ENCODE assay signal across 9 mouse cellular contexts in the genomic region with DNA sequence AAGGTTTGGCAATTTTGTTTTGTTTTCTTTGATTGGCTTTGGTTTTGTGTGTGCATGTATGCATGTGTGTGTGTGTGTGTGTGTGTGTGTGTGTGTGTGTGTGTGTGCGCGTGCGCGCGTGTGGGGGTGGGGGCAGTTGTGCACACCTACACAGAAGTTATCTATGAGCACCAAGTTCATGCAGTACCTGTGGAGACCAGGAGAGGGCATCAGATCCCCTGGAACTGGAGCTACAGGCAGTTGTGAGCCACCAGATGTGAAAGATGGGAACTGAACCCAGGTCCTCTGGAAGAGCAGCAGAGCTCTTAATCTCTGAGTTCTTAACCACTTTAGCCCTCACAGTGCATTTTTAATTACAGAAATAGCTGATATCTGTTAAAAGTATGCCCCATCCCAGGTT. TPM values are rescaled to one million over a fixed set of nuclear protein-coding genes. Genes with fewer than 3 reads are reported as not detected.
A peak's percentile ranks its signal among the peaks of the same experiment; 100 is the strongest.
DNase-seq lines count a peak whose midpoint lies in the region; ATAC-seq and TF ChIP-seq lines count a peak whose summit lies in the region.
"Had no signal": no experiment of that assay in that cellular context is flagged by ENCODE, and none has a peak within 500 bp of the region (broad histone marks: within the 10 kb centered on the region; RNA-seq: fewer than 3 reads in every experiment).

No protein-coding gene starts in this region.

- no peak overlapping the region for H3K4me3 ChIP-seq in liver, postnatal 0 days (ENCODE audit: low read depth, low read length)
- no peak overlapping the region for H3K4me3 ChIP-seq in heart, embryonic 12.5 days
- H3K4me3 ChIP-seq: myocyte had no signal

- WGBS in liver, postnatal 0 days (ENCODE audit: insufficient replicate concordance), result 94% methylated on average over 5 of the region's 5 CpGs
- 95% methylated on average over 5 of the region's 5 CpGs for WGBS in heart, embryonic 12.5 days

- H3K36me3 ChIP-seq in liver, postnatal 0 days (replicated peaks; ENCODE audit: insufficient read depth, low read length), result no peaks in the 10 kb centered on the region
- no peaks in the 10 kb centered on the region for H3K36me3 ChIP-seq in heart, embryonic 12.5 days

- H3K4me2 ChIP-seq in liver, postnatal 0 days (ENCODE audit: low read depth, low read length), result no peak overlapping the region
- H3K4me2 ChIP-seq in heart, embryonic 12.5 days, result no peak overlapping the region

- peak; percentile 43 for DNase-seq in embryo, embryonic 10 days (ENCODE audit: low spot score)
- no peak for DNase-seq in embryo, embryonic 11 days
- DNase-seq in retina, postnatal 1 day, result peak; percentile 28
- DNase-seq in retina, embryonic 14.5 days (ENCODE audit: low spot score), result no peak
- peak; percentile 24 for DNase-seq in liver, postnatal 0 days
- DNase-seq in thymus, postnatal 36 days, result peak; percentile 57 to 60
- no peak for DNase-seq in gastrocnemius, adult 8-10 months (ENCODE audit: low spot score in 2 of 2)

- no peaks in the 10 kb centered on the region for H3K27me3 ChIP-seq in liver, postnatal 0 days (ENCODE audit: insufficient read depth, low read length)
- no peaks in the 10 kb centered on the region for H3K27me3 ChIP-seq in heart, embryonic 12.5 days (replicated peaks)

- no peak overlapping the region for H3K9ac ChIP-seq in liver, postnatal 0 days (replicated peaks)
- no peak overlapping the region for H3K9ac ChIP-seq in heart, embryonic 12.5 days

- no peaks in the 10 kb centered on the region for H3K9me3 ChIP-seq in liver, postnatal 0 days (ENCODE audit: low read length)
- peaks cover 5% of the 10 kb centered on the region for H3K9me3 ChIP-seq in heart, embryonic 12.5 days (replicated peaks)

- TF ChIP-seq EP300 in liver, postnatal 0 days (IDR thresholded peaks at IDR 0.05; ENCODE audit: low read depth), result no peak

- no peak overlapping the region for H3K27ac ChIP-seq in liver, postnatal 0 days (ENCODE audit: low read depth)
- H3K27ac ChIP-seq in heart, embryonic 12.5 days (ENCODE audit: poor library complexity, severe bottlenecking), result no peak overlapping the region

- peak; percentile 50 for TF ChIP-seq CTCF in liver, postnatal 0 days (IDR thresholded peaks at IDR 0.05; ENCODE audit: low read depth)

- ATAC-seq in liver, postnatal 0 days, result no peak
- no peak for ATAC-seq in heart, embryonic 12.5 days (ENCODE audit: insufficient number of reproducible peaks, low FRiP score)

- no peaks in the 10 kb centered on the region; the same call in 1 of the 2 replicates for H3K4me1 ChIP-seq in liver, postnatal 0 days (ENCODE audit: insufficient read depth)
- H3K4me1 ChIP-seq in heart, embryonic 12.5 days (replicated peaks), result no peaks in the 10 kb centered on the region

RNA-seq across cellular contexts. Expression of gene Mafb, which starts 47.1 kb away (rescaled TPM):
- 9.2 and 11.6 TPM in 2 replicates for polyA plus RNA-seq in liver, postnatal 0 days (2015; fragmentation: Nextera tagmentation; extraction: Ambion mirVana)
- 10 to 100 TPM in 3 of 4 experiments, 1 to 10 TPM in 1; 9.1 to 25.8 (median 17.9) TPM for total RNA-seq in gastrocnemius, adult 8-10 months (2022)
- 7.0 and 7.8 TPM in 2 replicates for polyA plus RNA-seq in heart, embryonic 12.5 days (2016; fragmentation: Nextera tagmentation; extraction: Ambion mirVana)

Comparison
In these comparisons a context has a peak if more than half of its experiments do, and no peak if none do; other contexts are left out.
1. DNase-seq: peak in embryo, embryonic 10 days (single experiment), retina, postnatal 1 day (single experiment), liver, postnatal 0 days (single experiment) and thymus, postnatal 36 days (2 of 2); none in embryo, embryonic 11 days (single experiment), retina, embryonic 14.5 days (single experiment) and gastrocnemius, adult 8-10 months (0 of 2).